Mouse (Mus musculus): ENCODE data around the gene Fam205c.

GRCm38 (mm10) chr4:42868193-42868592, 5.8 kb downstream of the Fam205c start:
- TF ChIP-seq EP300 (IDR thresholded peaks at IDR 0.05; ENCODE audit: low read depth): no peak
- TF ChIP-seq CTCF (IDR thresholded peaks at IDR 0.05; ENCODE audit: low read depth): no peak

All from heart, postnatal 0 days (tissue).